Mouse (Mus musculus) urinary bladder, postnatal 4 days (tissue): ENCODE data around the gene Gm45618.
"Not testable (repeated sequence)": the region's sequence is repeated elsewhere in the genome, so short reads cannot be mapped to it uniquely, and the experiment has no call there.

ENCODE experiments used
- DNase-seq, 2 experiments: peaks; one replicate each; pipeline ENCODE4 v3.0.0; 2021 to 2022; ENCODE audit warnings: low spot score in 2 of 2

The Gm45618 gene

DNA sequence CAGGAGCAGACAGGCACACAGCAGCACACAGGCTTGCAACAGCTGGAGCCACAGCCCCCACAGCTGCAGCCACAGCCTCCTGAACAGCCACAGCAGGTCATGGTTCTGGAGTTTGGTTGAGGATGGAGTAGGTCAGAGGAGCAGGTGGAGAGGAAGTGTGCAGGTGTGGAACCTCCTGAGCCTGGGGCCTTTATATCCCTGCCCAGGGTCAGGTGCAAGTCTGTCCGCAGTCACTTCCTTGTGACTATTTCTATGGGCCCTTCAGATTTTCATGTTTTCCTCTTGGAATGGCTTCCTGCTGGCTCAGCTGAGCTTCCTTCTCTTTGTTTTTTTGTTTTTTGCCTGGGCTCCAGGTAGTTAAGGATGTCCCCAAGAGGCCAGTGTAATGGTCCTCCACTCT, at the start of gene Gm45618:
Gene Gm45618 (minus strand): TSS at position 101 of the 400 bp plus-strand sequence.
- not testable (repeated sequence) for DNase-seq

DNA sequence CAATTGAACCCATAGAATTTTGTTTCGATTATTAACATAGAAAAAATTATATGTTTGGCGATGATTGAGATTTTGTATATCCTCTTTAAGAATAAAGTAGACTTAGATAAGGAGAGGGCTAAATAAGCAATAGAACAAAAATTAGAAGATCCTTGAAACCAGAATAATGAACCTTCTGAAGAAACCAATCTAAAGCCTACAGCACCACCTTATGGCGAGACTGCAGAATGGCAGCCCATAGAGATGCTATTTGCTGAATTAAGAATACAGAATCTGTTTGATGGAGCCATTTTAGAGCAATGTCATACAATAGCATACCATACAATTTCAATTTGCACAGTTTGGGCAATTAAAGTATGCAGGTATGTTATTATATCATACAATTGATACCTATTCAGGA, 49.3 kb upstream of the Gm45618 start:
- DNase-seq, result no peak

- peak in 1 of 2 experiments; percentile 25 for DNase-seq
Measured at GRCm38 (mm10) chr7:142165639-142166038, 45.1 kb upstream of the Gm45618 start, which contains the start of gene Gm4553. Gene Gm4553 (minus strand): TSS chr7:142165739.

DNA sequence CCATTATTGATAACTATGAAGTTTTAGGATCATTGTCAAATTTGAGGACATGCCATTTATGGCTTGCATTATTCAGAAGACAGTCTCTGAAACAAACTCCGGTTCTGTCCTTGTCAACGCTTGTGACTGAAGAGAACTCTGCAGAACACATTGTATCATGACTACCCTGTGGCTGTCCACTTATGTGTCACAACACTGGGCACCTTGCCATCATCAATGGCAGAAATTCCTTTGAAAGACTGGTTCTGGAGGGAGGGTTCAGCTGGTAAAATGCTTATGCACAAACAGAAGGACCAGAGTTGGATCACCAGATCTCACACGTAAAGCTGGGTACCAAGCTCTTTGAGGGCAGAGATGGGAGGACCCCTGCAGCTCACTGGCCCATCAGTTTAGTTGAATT, 38.8 kb upstream of the Gm45618 start:
- DNase-seq, result no peak

GRCm38 (mm10) chr7:142157013-142157412, 36.5 kb upstream of the Gm45618 start, which contains the start of gene Gm29735:
Gene Gm29735 (minus strand): TSS chr7:142157113.
- not testable (repeated sequence) for DNase-seq

- no peak for DNase-seq
Measured at GRCm38 (mm10) chr7:142155308-142155707, 34.8 kb upstream of the Gm45618 start.

- DNase-seq, result no peak
Measured at GRCm38 (mm10) chr7:142152191-142152590, 31.7 kb upstream of the Gm45618 start.

- no peak for DNase-seq
Measured at GRCm38 (mm10) chr7:142148633-142149032, 28.1 kb upstream of the Gm45618 start.

DNA sequence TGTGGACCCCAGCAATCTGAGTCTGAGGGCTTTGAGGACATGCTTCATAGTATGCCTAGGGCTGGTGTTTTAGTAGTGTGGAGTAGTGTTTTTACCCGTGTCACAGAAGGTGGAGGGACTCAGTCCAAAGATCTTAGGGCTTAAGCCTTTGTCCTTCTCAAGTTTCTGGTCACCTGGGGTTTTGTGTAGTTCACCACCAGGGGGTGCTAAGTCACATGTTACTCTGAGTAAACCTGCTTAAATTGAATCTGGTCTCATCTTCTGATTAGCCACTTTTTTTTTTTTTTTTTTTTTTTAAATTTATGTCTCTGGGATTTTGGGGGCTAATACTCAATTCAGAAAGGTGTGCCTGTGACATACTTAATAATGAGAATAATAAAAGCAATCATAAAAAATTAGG, 25.5 kb upstream of the Gm45618 start:
- DNase-seq, result no peak

DNA sequence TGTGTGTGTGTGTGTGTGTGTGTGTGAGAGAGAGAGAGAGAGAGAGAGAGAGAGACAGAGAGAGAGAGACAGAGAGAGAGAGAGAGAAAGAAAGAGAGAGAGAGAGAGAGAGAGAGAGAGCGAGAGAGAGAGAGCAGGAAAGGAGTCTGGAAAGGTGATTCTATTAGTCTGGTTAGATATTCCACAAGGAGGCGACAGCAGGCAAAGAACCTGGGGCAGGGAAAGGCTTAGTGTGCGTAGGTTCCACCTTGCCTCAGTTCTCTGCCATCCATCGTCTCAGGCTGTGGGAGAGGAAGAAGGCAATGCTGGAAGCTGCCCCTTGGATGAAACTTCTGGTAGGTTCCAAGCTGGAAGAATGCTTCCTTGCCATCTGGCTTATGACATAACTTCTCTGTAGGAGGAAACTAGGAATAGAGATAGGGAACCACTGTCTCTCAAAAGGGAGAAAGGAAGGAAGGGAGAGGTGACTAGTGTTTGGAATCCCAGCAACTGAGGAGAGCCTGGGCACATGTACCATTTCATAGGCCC, 24.9 kb upstream of the Gm45618 start:
- DNase-seq, result no peak

- DNase-seq, result no peak
Measured at GRCm38 (mm10) chr7:142144507-142144906, 24.0 kb upstream of the Gm45618 start, which contains the start of gene Gm45337. Gene Gm45337 (minus strand): TSS chr7:142144607.

- not testable (repeated sequence) for DNase-seq
Measured at GRCm38 (mm10) chr7:142143506-142144010, 23.0 kb upstream of the Gm45618 start.

GRCm38 (mm10) chr7:142140696-142141095, 20.2 kb upstream of the Gm45618 start:
- DNase-seq, result no peak

DNA sequence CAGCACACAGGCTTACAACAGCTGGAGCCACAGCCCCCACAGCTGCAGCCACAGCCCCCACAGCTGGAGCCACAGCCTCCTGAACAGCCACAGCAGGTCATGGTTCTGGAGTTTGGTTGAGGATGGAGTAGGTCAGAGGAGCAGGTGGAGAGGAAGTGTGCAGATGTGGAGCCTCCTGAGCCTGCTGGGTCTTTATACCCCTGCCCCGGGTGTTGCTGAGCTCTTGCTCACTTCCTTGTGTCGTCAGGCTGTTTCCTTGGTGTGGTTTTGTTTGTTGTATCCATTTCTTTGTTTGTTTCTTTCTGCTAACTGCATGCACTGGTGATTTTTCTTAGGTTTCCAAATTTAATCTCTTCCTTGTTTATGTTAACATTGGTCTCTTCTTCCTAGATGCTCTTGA, 15.4 kb upstream of the Gm45618 start, which contains the start of gene Gm39115:
Gene Gm39115 (minus strand): TSS at position 101 of the 400 bp plus-strand sequence.
- not testable (repeated sequence) for DNase-seq

DNA sequence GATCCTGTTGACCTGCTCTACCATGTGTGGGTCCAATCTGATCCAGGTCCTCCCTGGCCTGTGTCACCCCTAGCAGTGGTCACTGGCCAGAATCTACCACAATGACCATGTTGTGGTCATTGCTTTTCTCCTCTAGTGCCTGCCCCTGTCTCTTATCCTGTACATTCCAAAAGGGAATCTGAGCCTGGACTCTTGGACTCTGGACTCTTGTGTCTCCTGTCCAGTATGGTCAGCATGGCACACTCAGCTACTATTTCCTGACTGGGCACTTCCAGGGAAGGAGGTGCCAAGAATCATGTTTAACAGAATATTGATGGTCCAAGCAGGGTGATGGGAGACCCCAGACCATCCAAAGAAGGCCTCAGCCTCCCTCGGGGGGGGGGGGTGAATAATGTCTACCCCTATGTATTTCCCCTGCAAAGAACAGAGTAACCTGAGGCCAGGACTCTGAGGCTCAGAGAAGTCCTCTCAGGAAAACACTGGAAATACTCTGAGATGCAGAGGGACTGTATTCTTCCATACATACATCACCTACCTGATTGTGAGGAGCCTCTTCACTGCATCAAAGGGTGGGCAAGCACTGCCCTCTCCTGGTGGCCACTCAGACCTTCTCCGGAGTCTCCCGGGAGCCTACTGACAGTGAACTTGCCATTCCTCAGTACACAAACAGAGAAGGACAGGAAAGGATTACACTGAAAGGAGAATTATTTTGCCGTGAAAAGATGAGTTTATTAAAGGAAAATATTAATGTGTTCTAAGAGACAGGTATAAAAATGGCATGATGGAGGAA, 13.9 kb upstream of the Gm45618 start:
- no peak for DNase-seq

GRCm38 (mm10) chr7:142128843-142129242, 8.3 kb upstream of the Gm45618 start:
- no peak for DNase-seq

GRCm38 (mm10) chr7:142119632-142120031, 897 bp downstream of the Gm45618 start:
- DNase-seq, result no peak

DNA sequence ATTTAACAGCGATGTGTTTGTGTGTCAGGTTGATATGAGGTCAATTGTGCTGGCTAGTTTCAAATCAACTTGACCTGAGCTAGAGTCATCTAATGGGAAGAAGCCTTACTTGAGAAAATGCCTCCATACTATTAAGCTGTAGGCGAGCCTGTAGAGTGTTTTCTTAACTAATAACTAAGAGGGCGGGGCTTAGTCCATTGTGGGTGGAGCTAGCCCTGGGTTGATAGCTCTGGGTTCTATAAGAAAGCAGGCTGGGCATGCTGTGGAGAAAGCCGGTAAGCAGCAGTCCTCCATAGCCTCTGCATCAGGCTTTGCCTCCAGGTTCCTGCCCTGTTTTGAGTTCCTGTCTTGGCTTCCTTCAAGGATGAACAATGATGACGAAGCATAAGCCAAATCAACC, 15.8 kb downstream of the Gm45618 start:
- DNase-seq, result no peak

GRCm38 (mm10) chr7:142097776-142098175, 22.8 kb downstream of the Gm45618 start:
- peak; percentile 51 to 80 for DNase-seq

GRCm38 (mm10) chr7:142096701-142097100, 23.8 kb downstream of the Gm45618 start:
- no peak for DNase-seq

DNA sequence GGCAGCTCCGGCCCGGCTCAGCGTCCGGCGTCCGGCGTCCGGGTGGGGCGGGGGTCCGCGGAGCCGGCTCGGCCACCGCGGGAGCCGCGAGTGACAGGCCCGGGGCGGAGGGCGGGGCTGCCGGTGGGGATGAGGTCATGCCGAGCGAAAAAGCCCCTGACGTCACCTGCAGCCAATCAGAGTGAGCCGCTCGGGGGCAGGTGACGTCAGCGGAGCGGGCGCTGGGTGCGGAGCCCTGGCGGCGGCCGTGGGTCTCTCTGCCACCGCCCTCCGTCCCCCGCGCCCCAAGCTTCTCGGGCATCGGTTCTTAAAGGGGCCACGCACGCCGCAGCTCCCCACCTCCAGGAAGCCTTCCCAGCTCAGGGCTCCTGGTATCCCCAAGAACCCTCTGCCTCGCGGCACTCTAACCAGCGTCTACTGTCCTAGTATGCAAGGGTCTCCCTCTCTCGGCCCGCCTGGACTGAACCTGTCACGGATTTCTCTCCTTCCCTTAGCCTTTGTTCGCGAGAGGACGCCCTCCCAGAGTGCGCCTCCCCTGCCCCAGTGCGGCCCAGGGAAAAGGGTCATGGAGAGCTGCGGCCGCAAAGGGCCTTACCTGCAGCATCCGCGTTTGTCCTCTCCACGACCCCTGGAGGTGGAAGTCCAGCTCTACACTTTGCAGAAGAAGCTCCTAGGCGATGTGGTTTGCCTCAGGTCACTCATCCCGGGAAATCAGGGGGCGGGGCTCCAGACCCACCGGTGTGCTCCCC, 25.2 kb downstream of the Gm45618 start, which contains the start of gene Dusp8:
Gene Dusp8 (minus strand): TSS at position 661 of the 749 bp plus-strand sequence.
- peak; percentile 74 to 92 for DNase-seq
